Comparison of ENCODE assay signal across 18 mouse cellular contexts in the genomic region with DNA sequence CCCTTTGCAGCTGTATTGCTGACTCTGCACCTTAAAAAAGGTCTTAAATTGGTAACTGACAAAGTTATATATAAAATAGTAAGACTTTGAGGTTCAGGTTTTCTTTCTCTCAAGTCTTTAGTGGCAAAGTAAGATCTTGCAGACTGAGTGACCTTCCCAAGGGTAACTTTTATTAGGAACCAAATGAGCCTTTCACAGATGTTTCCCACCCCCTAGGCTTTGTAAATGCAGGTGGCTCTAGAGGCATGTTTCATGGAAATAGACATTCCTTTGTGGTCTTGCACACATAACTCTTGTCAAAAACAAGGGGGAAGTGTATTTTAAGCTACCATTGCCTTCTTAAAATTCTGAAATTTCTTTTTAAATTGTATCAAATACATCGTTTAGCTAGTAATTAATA.
"Had no signal": no experiment of that assay in that cellular context is flagged by ENCODE, and none has a peak within 500 bp of the region (broad histone marks: within the 10 kb centered on the region; RNA-seq: fewer than 3 reads in every experiment).

No protein-coding gene starts in this region.

- ATAC-seq: lung, postnatal 0 days; midbrain, embryonic 13.5 days; midbrain, embryonic 15.5 days had no signal

- H3K4me2 ChIP-seq: lung, embryonic 15.5 days; midbrain, embryonic 11.5 days; midbrain, embryonic 13.5 days; midbrain, embryonic 15.5 days; neural tube, embryonic 12.5 days; stomach, embryonic 15.5 days had no signal

- H3K9ac ChIP-seq: lung, embryonic 15.5 days; midbrain, embryonic 13.5 days; midbrain, embryonic 15.5 days; neural tube, embryonic 12.5 days; stomach, embryonic 15.5 days had no signal

- H3K36me3 ChIP-seq: lung, embryonic 15.5 days; midbrain, embryonic 13.5 days; midbrain, embryonic 15.5 days; neural tube, embryonic 12.5 days; stomach, embryonic 15.5 days had no signal

- DNase-seq: lung, adult 18-20 months; lung, postnatal 14 days; lung, postnatal 36 days; right cerebral cortex, postnatal 14 days; thymus, adult 2 months; thymus, postnatal 25 days; thymus, postnatal 4 days had no signal

- H3K27ac ChIP-seq: lung, embryonic 15.5 days; macrophage; midbrain, embryonic 13.5 days; midbrain, embryonic 15.5 days; neural tube, embryonic 12.5 days; stomach, embryonic 15.5 days; stomach, postnatal 0 days had no signal

- H3K4me3 ChIP-seq: lung, embryonic 15.5 days; megakaryocyte, embryonic 14.5 days; midbrain, embryonic 13.5 days; midbrain, embryonic 15.5 days; myocyte; neural tube, embryonic 12.5 days; stomach, embryonic 15.5 days had no signal

- H3K27me3 ChIP-seq: lung, embryonic 15.5 days; megakaryocyte, embryonic 14.5 days; midbrain, embryonic 13.5 days; midbrain, embryonic 15.5 days; neural tube, embryonic 12.5 days; stomach, embryonic 15.5 days had no signal

- H3K9me3 ChIP-seq: lung, embryonic 15.5 days; megakaryocyte, embryonic 14.5 days; midbrain, embryonic 13.5 days; midbrain, embryonic 15.5 days; neural tube, embryonic 12.5 days; stomach, embryonic 15.5 days had no signal

- H3K4me1 ChIP-seq: lung, embryonic 15.5 days; megakaryocyte, embryonic 14.5 days; midbrain, embryonic 13.5 days; midbrain, embryonic 15.5 days; neural tube, embryonic 12.5 days; stomach, embryonic 15.5 days had no signal
